Mouse (Mus musculus) macrophage (primary cell): ENCODE data around the gene Rufy4. TPM values are rescaled to one million over a fixed set of nuclear protein-coding genes. Genes with fewer than 3 reads are reported as not detected.

Experiments
- H3K27ac ChIP-seq: fragments of 350-480 bp; formaldehyde crosslinking; 2 replicates; pipeline ENCODE4 v1.9.0; 2021
- H3K36me3 ChIP-seq: fragments of 350-480 bp; formaldehyde crosslinking; 2 replicates; pipeline ENCODE4 v1.9.0; 2021; ENCODE audit errors: inconsistent target
- H3K4me3 ChIP-seq: fragments of 350-480 bp; formaldehyde crosslinking; 2 replicates; pipeline ENCODE4 v1.9.0; 2021; ENCODE audit errors: inconsistent target
- H3K79me2 ChIP-seq: fragments of 350-480 bp; formaldehyde crosslinking; 2 replicates; pipeline ENCODE4 v1.9.0; 2021; ENCODE audit errors: inconsistent target
- WGBS: methylation state at CpG from one replicate; pipeline ENCODE4 v1.1.7; 2026; ENCODE audit warnings: inconsistent platforms; ENCODE audit not compliant: missing documents; 5-methylcytosine and 5-hydroxymethylcytosine counted together
- polyA plus RNA-seq: library from polyadenylated mRNA; stranded (reverse); fragments of 250-400 nt; gene quantifications from 3 replicates; pipeline ENCODE4 v1.2.4, GENCODE M21; 2018; ENCODE audit warnings: inconsistent platforms

The Rufy4 gene
- polyA plus RNA-seq, 1 experiment from 2014 or later: not detected

DNA sequence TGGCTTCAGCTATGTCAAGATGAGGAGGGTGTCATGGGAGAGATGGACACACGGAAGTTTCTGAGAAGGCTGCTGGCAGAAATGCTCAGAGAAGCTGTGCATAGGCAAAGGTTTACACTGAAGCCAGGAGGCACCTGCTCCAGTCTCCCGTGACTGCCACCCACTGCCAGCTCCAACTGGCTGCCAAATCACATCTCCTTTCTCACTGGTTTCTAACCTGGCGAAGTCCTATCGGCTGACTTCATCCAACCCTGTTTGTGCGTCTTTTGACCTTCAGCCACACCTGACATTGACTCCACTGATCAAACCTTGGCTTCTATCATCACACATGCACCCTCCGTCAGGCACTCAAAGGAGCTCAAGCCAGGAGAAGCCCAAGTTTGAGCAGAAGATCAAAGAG, 7.5 kb upstream of the Rufy4 start:
- Histone ChIP-seq H3K79me2 (no peaks in the 10 kb centered on the region), H3K27ac (no peak overlapping the region), H3K36me3 (no peaks in the 10 kb centered on the region), H3K4me3 (no peak overlapping the region)
- 97% methylated on average over 6 of the region's 6 CpGs for WGBS

DNA sequence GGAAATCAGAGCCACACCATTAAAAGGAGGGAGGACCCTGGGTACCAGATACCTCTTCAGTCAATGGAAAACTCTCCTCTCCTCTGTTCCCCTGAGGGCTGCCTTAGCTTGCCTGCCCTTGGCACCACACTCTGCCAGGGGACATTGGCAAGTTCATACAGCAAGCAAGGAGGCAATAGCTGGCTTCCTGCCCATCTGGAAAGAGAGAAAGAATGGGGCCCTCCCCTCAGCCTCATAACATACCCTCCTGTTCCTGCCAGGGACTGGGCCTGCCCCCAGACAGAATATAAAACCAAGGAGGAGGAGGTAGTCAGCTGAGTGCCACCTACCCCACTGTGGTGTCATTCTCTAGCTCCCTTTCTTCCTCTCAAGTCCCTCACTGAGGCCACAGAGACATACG, 6.2 kb upstream of the Rufy4 start:
- Histone ChIP-seq H3K79me2 (no peaks in the 10 kb centered on the region), H3K36me3 (no peaks in the 10 kb centered on the region), H3K4me3 (no peak overlapping the region), H3K27ac (no peak overlapping the region)
- 83% methylated on average over 1 of the region's 1 CpGs for WGBS

DNA sequence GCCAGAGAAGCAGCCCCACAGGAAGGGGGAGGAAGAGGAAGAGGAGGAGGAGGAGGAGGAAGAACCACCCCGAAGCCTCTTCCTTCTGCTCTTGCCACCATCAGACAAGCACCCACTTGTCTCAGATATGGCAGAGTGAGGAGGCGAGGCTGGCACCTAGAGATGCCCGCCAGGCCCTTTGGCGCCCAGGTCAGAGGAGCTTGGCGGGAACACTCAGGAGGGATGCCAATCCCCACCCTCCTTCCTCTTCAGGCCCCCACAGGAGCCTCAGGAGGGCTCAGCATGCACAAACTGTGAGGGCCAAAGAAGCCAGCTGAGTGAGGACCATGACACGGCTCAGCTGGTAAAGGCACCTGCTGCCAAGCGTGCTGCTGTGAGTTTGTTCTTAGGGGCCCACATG, 4.2 kb upstream of the Rufy4 start:
- 62% methylated on average over 7 of the region's 7 CpGs for WGBS
- no peak overlapping the region for H3K27ac ChIP-seq
- H3K79me2 ChIP-seq: no peaks in the 10 kb centered on the region
- H3K36me3 ChIP-seq: no peaks in the 10 kb centered on the region
- H3K4me3 ChIP-seq: no peak overlapping the region

DNA sequence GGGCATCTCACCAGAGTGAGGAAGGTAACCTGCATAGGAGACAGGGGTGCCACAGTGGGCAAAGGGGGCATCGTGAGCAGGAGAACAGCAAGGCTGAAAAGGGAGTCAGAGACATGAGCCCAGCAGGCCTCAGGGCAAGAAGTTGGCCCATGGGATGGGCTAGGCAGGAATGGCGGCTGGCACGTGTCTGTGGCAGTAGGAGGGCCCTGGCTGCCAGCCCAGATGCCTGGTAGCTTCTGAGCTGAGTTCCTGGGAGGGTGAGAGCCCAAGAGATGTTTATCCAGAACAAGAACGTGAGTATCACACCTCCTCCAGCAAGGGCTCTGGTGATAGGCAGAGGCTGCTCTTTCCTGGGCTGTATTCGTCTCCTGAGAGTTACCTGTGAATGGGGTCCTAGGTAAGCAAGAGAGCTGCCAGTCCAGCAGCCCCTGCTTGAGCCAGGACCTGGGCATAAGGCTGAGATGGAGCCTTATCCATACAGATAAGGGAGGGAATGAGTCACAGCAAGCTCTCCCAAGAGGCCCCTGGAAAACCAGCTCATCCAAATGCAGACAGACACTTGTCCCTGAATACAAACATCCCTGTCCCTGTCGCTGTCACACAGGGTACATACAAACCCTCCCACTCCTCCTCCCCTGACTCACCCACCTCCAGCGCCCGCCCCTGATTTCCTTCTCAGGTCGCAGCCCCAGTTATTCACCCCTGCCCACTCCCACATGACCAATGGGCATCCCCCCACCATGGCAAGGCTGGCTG, 3.3 kb upstream of the Rufy4 start:
- H3K79me2 ChIP-seq: no peaks in the 10 kb centered on the region
- H3K27ac ChIP-seq: no peak overlapping the region
- no peak overlapping the region for H3K4me3 ChIP-seq
- no peaks in the 10 kb centered on the region for H3K36me3 ChIP-seq
- WGBS: 64% methylated on average over 9 of the region's 9 CpGs

DNA sequence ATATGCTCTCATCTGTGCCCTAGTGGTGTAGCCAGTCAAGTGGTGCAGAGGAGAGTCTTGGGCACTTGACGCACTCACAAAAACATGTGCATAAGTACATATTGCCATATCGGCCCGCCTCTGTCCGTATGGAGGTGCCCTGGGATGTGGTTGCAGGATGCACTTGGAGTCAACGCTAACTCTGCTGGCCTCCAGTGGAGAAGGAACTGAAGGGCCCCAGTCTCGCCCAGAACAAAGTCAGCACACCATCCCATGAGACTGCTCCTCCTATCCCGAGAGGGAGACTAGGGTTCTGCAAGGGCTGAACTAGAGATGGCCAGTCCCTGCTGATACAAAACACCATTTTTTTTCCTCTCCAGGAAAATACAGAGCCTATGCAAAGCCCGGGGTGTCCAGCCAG, 2.1 kb upstream of the Rufy4 start:
- Histone ChIP-seq H3K4me3 (no peak overlapping the region), H3K27ac (no peak overlapping the region), H3K79me2 (no peaks in the 10 kb centered on the region), H3K36me3 (no peaks in the 10 kb centered on the region)
- WGBS: 76% methylated on average over 8 of the region's 8 CpGs

DNA sequence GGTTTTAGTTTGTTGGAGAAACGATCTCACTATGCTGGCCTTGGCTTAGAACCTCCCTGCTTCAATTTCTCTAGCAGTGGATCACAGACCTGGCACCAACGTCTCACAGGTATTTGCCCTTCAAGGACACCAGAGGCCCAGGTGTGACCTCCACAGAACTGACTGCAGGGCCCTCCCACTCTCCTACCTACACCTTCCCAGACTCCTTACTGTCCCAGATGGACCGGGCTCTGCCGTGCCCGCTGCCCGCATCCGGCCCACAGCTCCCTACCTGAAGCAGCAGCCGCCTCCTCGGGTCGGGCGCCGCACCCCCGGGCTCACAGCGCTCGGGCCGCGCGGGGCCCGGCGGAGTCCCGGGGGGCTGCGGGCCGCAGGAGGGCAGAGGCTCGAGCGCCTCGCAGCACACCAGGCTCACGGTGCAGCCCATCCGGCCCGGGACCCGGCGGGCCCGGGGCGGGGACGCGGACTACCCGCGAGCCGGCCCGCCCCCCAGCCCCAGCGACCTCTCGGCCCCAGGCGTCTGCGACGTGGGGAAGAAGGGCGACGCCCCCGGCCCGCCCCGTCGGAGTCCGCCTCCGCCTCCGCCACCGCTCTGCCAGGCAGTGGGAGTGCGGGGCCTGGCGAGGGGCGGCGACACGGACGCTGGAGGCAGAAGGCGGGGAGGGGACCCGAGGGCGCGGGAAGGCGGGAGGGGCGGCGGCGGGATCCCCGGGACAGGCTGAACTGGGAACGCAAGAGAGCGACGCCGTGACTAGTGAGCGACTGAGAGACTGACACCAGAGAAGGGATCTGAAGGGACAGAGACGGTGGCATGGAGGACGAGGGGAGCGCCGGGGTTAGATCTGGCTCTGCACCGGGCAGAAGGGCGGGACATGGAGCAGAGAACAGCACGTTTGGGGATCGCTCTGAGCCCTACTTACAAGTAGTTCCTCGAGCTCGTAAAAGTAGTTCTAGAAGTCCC, 1.0 kb upstream of the Rufy4 start, which contains the start of gene Tns1:
Tns1 (minus strand) TSS at position 429 of the 961 bp plus-strand sequence.
- WGBS: 5% methylated on average over 82 of the region's 84 CpGs
- Histone ChIP-seq H3K27ac (no peak within 1 kb of the TSS), H3K4me3 (no peak within 1 kb of the TSS; the same call in 1 of the 2 replicates), H3K36me3 (no peaks in the 10 kb centered on the region), H3K79me2 (no peaks in the 10 kb centered on the region)

DNA sequence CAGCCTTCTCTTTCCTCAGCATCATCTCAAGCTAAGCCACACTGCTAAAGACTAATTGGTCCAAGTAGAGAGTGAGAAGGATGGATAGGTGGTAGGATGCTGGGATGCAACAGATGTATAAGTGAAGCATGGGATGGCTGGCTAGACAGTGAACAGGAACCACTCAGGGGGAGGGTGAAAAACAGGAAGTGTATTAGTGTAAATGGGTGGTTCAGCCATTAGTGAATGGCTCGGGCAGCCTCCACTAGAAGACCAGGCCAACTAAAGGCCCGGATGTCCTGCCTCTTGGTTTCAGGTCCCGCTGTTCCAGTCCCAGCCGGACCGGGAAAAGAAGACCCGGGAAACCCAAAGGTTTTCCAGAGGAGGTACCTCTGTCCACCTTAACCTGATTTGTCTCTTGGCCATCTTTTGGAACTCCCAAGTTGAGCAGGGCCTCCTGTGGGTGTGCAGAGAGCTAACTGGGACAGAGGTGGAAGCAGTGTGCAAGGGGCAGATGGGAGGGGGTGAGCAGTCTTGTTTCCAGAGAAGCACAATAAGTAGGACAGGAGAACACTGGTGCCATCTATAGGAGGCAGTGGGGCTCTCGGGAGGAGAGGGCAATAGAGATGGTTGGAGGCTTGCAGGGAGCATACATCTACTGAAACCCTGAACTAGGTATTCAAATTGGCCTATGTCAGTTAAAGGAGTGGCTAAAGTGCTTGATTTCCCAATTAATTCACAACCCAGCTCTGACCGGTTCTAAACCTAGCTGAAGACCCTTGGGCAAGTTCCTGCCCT, 5.7 kb downstream of the Rufy4 start:
- no peak overlapping the region for H3K4me3 ChIP-seq
- H3K36me3 ChIP-seq: no peaks in the 10 kb centered on the region
- H3K27ac ChIP-seq: no peak overlapping the region
- H3K79me2 ChIP-seq: no peaks in the 10 kb centered on the region
- 82% methylated on average over 8 of the region's 8 CpGs for WGBS

DNA sequence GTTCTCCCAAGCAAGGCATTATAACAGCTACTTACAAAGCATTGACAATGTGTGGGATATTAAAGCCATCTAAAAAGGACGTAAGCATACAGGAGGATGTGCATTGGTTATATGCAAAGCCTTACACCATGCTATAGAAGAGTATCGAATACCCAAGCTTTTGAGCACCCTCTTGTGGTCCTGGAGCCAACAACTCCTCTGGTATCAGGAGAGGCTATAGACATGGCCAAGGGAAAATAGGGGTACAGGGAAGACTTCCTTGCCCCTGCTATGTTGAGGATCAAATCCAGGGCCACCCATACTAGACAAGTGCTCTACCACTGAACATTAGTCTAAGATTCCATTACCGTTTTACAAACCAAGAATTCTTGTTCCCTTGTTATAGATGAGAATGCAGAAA, 6.7 kb downstream of the Rufy4 start:
- Histone ChIP-seq H3K27ac (no peak overlapping the region), H3K4me3 (no peak overlapping the region), H3K79me2 (no peaks in the 10 kb centered on the region), H3K36me3 (no peaks in the 10 kb centered on the region)
- 88% methylated on average over 3 of the region's 3 CpGs for WGBS

DNA sequence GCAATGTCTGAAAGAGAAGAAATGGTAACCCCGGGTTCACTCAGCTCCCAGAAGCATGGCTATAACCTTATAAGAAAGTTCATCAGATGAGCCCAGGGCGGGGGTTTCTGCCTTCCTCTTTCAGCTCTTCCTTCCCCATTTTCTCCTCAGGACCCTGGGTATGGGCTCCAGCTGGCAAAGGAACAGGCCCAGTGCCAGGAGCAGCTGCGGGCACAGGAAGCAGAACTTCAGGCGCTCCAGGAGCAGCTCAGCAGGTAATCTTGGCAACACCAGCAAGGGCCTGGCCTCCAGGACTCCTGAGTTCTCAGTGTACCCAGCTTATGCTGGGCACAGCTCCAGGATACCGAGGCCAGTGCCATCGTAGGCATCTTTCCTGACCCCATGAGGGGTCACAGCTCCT, 8.6 kb downstream of the Rufy4 start:
- H3K4me3 ChIP-seq: no peak overlapping the region

DNA sequence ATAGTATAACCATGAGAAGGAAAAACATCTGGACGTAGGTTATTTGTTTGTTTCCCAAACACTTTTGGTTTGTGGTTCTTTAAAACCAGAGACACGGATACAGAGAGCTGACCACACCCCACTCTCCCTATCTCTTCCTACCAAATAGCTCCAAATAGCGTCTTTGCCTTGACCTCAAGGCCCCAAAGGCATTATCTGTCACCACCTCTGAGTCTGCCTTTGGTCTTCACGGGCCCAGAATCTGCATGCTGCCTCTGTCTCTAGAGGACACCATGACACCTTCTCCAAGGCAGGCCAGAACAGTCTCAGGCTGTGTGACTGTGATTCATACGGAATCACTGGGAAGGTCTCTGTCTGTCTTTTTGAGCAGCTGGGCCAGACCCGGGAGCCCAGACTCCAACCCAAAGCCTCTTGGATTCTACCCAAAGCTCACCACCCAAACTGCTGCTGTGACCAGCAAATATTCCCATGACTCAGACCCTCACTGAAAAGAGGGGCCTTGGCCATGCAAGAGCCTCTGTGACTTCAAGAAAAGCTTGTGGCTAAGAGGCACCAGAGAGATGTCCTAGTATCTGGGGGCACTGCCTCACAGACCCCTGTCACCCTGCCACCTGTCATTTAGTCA, 10.1 kb downstream of the Rufy4 start:
- Histone ChIP-seq H3K79me2 (no peaks in the 10 kb centered on the region), H3K27ac (no peak overlapping the region), H3K36me3 (no peaks in the 10 kb centered on the region), H3K4me3 (no peak overlapping the region)
- 62% methylated on average over 6 of the region's 6 CpGs for WGBS

More for the DNA sequence above, 8.6 kb downstream of the Rufy4 start:
- Histone ChIP-seq H3K27ac (no peak overlapping the region), H3K36me3 (no peaks in the 10 kb centered on the region), H3K79me2 (no peaks in the 10 kb centered on the region)
- WGBS: 6% methylated on average over 5 of the region's 6 CpGs

DNA sequence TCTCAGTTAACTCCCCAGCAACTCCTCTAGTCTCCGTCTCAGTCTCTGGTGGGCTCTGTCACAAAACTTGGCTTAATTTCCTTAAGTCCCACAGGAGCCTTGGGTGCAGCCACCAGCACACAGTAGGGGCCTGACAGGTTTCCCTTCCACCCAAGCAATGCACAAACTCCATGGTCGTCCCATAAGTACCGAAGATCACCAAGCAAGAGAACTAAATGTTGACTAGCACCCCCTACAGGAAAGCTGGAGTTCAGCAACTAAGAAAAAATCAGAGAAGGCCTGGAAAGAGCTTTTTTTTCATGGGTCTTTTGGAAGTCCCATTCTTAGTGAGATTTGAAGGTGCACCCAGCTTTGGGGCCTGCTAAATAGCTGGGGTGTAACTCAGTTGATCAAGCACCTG, 14.1 kb downstream of the Rufy4 start:
- no peak overlapping the region for H3K4me3 ChIP-seq
- no peaks in the 10 kb centered on the region for H3K36me3 ChIP-seq
- H3K79me2 ChIP-seq: no peaks in the 10 kb centered on the region
- H3K27ac ChIP-seq: no peak overlapping the region
- WGBS: 58% methylated on average over 3 of the region's 3 CpGs

DNA sequence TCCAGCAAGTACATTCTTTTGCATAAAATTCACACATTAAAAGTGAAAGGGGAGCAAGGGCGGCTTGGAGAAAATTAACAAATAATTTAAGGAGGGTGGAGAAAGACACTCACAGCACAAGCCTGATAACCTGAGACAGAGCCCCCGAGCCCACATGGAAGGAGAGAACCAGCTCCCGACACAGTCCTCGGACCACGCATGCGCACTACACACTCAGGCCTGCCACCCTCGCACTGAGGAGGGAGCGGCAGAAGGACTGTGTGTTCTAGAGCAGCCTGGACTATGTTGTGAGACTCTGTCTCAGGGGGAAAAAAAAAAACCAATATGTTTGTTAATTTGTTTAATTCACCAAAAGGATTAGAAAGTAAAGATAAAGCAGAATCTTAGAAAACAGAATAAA, 16.4 kb downstream of the Rufy4 start:
- WGBS: 92% methylated on average over 8 of the region's 8 CpGs
- Histone ChIP-seq H3K36me3 (no peaks in the 10 kb centered on the region), H3K4me3 (no peak overlapping the region), H3K79me2 (no peaks in the 10 kb centered on the region), H3K27ac (no peak overlapping the region)

DNA sequence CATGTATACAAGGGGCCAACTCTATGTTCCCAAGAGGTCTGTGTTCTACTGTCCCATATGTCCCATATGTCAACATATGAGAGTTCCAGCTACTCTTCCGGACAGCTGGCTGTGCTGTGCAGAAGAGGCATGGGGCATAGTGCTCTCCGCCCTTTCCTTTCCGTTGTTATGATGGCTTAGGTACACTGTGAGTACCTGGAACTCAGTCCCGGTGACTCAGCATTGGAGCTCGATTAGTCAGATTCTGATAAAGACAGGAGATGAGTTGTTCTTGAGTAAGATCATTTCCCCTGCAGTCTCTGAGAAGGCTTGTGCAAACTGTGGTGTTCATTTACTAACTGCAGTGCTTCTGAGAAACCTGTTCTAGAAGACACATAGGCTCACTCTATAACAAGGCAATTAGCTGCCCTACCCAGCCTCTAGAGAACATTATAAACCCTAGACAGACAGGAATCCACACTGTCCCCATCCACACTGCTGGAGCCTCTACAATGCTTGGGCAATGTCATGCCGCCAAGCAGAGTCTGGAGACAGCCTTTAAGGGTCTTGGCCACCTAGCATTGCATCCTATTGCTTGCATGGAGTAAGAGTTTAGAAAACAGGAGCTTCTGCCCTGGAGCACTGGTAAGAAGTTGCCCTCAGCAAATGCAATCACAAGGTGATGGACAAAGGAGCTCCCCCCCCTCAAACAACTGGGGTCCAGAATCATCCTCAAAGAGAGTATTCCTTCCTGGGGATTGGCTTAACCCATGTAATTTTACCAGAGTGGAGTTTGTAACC, 24.0 kb downstream of the Rufy4 start:
- WGBS: 67% methylated on average over 6 of the region's 6 CpGs
- no peaks in the 10 kb centered on the region for H3K79me2 ChIP-seq
- no peak overlapping the region for H3K27ac ChIP-seq
- H3K36me3 ChIP-seq: no peaks in the 10 kb centered on the region
- no peak overlapping the region for H3K4me3 ChIP-seq
